Mouse (Mus musculus) heart, postnatal 10 days (tissue): ENCODE measurements around the gene Lamb1. TPM values are rescaled to one million over a fixed set of nuclear protein-coding genes. Genes with fewer than 3 reads are reported as not detected.

Experiments used
- DNase-seq, 2 experiments: peaks; one replicate each; pipeline ENCODE4 v3.0.0; 2021
- intact Hi-C: fragments of 180-260 bp; cut with DNase I; formaldehyde crosslinking; loops from one replicate; pipeline ENCODE4 v1.15.1; 2025
- total RNA-seq, 2 experiments: library from RNA; stranded (reverse); gene quantifications; 2 replicates each; pipeline ENCODE4 v1.2.3; 2021

The Lamb1 gene
- total RNA-seq, 2 experiments from 2014 or later = 250 to 255 TPM

DNA sequence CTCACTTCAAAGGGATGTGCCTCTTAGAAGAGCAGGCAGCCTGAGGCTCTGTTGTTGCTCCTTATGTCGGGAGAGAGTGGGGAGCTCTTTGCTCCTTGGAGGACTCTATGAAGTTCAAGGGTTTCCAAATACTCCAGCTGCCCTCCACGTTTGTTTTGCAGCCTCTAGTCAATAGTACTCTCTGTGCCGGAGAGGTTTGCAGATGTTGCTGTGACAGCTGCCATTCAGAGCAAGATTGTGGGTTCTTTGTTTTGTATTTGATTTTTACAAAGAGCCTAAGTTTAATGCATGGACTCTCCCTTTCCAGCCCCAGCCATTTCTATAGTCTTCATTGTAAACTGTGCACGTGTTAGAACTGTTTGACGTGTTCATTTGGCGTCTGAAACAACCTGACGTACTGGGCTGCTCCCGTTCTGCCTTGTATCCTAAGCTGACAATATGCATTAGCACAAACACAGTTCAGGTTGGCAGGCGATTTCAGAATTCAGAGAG, 16.1 kb downstream of the Lamb1 start:
- intact Hi-C loops = no loop called here
- DNase-seq = no peak

DNA sequence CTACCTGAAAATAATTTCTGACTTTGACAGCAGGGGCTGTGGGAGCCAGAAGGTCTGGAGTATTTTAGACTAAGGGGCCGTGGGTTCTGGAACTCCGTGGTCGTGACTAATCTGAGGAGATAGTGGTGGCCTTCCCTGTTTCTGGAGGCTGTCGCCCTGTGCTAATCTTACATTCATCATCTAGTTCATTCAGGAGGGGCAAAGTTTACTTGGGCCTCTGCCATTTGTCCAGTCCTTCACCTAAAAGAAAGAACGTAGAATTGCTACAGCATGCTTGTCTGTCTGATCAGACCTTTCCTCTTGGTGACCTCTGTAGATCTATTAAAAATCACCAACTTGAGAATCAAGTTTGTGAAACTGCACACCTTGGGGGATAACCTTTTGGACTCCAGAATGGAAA, 17.2 kb downstream of the Lamb1 start:
- intact Hi-C loops = no loop called here
- no peak for DNase-seq

DNA sequence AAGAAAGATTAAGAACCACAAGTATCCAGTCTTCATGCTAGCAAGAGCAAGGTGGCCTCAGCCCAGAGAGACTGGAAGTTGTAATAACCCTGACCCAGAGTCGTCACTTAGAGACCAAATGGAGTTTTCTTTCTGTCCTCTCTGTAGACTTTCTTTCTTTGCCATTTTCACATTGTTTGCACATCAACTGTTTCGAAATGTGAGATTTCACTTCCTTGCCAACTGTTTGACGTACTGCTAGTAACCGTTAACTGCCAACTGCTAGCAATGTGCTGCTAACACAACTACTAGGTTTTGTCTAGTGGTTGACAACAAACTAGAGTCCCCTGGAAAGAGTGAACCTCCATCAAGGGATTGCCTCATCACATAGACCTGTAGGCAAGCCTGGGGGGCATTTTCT, 18.1 kb downstream of the Lamb1 start:
- intact Hi-C loops = no loop called here
- no peak for DNase-seq

DNA sequence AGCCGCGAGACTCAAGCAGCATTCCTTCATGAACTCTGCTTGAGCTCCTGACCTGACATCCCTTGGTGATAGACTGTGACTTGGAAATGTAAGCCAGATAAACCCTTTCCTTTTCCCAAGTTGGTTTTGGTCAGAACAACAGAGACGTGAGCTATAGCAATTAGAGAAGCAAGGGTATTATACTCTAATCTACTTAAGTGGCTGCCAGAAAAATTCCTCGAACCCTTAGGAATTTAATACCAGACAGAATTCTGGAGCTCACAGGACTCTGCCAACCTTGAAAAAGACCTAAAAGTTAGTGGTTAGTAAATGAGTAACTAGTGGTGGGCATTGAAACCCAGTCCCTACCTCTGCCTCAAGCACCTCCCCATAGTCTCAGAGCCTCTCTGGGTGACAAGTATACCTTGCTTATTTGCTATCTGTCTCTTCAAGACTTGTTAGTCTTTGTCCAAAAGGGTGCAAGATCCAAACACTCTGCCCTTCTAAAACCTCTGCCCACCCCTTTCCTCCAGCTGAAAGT, 18.6 kb downstream of the Lamb1 start:
- no peak for DNase-seq
- intact Hi-C loops = no loop called here

DNA sequence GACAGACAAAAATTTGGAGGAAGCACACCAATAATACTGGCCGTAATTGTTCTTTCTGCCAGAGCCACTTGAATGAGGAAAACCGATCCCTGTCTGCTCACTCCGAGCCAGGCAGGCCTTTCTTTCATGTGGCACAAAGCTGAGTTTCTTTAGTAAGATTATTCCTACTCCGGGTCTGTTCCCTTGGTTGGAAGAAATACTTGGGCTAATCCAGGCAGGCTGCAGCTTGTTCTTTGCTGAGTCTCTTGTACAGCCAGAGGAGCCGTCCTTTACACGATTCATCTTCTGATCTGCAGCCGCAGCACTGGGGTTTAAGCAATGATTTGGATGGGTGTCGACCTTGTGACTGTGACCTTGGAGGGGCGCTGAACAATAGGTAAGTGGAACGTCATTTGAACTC, 24.0 kb downstream of the Lamb1 start:
- no peak for DNase-seq
- intact Hi-C loops = no loop called here

DNA sequence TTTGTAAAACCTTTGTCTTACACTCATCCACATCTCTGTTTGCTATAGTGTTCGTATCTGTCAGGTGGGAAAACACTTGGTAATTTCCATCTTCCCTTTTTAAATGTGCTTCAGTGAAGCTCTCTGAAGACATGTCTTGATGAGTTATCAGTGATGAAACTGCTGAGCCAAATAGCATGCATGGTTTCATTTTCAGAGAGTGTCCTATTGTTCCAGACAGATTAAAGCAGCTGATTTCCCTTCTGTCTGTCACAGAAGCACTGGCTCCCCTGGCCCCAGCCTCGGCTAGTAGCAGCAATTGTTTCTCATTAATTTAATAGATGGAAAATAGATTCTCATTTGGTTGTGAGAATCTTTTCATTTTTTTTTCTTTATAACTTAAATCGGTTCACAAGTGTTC, 25.9 kb downstream of the Lamb1 start:
- no peak for DNase-seq
- intact Hi-C loops = no loop called here

DNA sequence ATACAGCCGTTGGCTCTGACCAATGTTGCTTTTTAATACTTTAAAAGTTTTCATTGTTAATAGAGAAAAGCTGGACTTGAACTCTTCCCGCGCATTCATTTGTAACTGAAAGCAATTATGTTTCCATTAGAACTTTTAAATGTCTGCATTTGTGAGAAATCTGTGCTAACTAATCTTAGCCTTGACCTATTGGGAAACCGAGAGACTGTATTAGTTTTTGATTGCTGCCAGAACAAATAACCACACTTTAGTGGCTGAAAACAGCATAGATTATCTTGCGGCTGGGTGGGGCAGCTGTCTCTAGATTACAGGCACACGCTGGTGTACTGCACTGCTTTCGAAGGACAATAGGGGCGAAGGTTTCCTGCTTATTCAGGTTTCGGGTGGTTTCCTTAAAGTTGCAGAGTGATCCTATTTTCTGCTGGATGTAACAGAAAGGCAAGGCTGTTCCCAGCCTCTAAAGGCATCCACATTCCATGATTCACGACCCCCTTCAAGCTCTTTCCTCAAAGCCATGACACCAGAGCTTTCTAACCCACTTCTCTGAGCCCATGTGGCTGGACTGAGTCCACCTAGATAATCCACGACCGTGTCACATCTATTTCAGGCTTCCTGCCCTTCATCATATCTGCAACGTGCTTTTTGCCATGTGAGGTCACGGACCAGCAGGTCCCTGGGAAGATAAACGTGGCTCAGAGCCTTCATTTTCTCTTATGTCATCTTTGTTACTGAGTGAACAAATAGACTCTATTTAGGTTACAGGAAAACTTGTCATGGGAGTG, 28.5 kb downstream of the Lamb1 start:
- DNase-seq = peak; percentile 80 to 87
- intact Hi-C loops = no loop called here

DNA sequence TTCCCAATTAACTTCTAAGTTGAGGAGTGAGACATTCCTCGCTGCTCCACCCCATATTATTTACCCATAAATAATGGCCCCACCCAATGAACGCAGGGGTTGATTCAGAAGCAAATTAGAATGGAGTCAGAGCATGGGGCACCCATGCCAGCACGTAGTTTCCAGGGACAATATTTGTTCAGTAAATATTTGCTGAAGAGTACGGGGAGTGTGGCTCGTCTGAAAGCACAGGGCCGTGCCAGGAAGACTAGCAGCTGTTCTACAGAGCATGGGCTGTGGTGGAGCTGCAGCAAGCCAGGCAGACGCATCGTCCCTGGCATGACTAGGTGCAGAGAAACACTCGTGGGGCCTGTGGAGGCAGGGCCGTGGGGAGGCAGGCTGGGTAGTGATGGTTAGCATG, 29.5 kb downstream of the Lamb1 start:
- intact Hi-C loops = no loop called here
- DNase-seq = no peak

DNA sequence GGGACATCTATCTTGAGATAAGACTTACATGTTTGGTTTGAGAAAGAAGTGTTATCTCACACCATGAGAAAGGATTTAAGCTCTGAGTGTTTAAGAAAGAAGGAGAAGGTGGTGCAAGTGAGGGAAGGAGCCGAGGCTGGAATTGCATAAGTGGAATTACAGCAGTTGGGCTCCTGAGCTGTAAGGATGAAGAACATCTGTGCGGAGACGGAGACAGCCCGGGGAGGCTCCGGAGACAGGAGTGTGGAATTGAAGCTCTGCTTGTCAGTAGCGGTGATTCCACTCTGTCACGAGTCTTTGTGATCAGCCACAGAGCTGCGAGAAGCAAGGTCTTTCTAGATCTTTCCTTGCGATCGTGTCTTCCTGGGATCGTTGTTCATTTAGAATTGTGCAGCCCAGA, 30.0 kb downstream of the Lamb1 start:
- intact Hi-C loops = no loop called here
- DNase-seq = no peak

DNA sequence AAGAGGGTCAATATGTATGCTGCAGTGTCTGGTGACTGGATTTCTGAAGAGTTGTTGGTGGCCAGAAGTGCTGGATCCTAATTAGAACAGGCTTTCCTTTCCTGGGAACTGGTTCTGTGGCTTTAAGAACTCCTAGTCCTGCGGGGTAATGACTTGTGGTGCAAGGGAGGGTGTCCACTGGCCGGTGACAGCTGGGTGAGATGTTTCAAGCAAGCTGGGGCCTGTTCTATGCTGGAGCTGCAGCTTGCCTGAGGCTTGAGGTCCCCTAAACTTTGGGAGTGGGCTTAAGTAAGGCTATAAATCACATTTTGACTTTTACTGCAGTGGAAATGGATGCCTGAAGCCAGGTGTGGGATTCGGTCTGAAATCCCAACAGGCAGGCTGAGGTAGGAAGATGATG, 30.5 kb downstream of the Lamb1 start:
- no peak for DNase-seq
- intact Hi-C loops = no loop called here

DNA sequence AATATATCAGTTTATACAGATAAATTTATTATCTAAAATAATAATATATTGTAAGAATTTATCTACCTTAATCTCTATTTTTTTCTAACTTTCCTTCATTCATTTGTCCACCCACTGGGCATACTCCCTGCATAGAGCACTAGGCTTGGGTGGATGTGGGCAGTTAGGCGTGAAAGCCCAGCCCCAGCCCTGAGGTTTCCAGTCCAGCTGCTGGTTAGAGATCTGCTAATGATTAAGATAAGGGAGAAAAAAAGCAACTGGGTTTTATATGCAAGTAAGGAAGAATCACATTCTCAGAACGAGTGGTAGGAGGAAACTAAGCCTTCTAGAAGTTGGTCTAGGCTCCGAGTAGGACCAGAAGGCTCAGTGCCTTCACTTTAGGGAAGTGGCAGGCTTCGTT, 31.1 kb downstream of the Lamb1 start:
- intact Hi-C loops = no loop called here
- no peak for DNase-seq

DNA sequence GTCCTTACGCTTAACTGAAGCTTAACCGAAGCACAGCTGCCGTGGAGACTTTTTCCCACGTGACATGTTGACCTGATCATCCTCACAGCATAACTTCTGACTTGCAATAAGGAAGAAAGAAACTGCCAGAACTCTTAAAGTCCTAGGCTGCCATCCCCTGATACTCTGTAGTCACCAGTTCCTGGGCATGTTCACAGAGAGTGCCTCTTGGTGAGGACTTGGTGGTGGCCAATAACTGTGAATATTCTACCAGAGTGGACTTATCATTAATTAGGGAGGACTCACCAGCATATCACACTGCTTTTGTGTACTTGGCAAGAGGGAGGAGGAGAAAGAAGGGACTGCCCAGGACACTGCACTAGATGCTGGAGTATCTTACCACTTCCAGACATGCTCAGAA, 33.1 kb downstream of the Lamb1 start:
- intact Hi-C loops = no loop called here
- no peak for DNase-seq

DNA sequence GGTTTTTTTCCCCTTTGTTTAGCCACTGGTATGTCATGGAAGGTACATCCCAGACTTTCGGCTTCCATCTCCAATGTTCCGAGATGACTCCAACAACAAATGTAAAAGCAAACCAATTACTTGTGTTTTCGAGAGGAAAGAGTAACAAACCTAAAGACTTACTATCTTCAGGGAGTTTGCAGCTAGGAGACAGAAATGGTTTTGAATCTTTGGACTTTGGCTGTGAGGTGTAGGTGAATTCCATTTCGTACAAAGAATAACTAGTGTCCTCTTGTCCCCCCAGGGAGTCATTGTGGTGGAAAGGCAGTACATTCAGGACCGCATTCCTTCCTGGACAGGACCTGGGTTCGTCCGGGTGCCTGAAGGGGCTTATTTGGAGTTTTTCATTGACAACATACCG, 33.5 kb downstream of the Lamb1 start:
- intact Hi-C loops = no loop called here
- no peak for DNase-seq

DNA sequence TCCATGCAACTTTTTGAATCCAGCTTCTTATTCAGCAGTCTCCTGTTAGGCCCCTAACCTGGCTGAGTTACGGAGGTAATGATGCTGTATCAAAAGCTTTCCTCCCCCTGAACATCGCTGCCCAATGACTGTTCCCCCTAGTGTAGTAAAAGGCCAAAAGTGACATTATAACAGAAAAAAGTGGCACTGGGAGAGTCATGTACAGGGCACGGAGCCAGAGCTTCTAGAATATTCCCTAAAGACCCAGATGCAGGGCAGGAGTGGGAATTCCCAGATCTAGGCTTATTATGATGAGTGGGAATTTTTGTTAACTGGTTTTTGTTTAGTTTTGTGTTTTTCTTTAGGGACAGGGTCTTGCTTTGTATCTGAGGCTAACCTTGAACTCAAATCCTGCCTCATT, 34.1 kb downstream of the Lamb1 start:
- no peak for DNase-seq
- intact Hi-C loops = no loop called here

DNA sequence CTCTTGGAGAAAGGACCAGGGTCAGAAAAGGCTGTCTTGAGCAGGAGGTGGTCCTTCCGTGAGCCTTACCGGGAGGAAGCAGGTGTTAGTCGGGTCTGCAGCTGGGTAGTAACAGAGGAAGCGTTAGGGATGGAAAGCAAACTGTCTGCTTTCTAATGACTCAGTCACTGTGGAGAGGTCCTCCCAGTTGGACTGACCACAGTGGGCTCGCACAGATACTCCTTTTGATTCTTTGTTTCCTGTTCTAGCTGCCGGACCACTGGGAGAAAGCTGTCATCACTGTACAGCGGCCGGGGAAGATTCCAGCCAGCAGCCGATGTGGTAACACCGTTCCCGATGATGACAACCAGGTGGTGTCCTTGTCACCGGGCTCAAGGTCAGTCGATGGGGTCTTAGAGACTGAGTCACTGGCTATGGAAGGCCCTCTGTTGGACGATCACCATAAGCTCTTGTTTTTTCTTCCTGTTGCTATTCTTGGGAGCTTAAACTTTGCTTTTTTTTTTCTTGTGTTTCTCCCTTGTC, 34.7 kb downstream of the Lamb1 start:
- intact Hi-C loops = loop anchor here (5.0 kb wide), 1 partner anchor 32 kb away; the partner anchor contains the start of gene Lamb1
- DNase-seq = peak; percentile 75 to 79

DNA sequence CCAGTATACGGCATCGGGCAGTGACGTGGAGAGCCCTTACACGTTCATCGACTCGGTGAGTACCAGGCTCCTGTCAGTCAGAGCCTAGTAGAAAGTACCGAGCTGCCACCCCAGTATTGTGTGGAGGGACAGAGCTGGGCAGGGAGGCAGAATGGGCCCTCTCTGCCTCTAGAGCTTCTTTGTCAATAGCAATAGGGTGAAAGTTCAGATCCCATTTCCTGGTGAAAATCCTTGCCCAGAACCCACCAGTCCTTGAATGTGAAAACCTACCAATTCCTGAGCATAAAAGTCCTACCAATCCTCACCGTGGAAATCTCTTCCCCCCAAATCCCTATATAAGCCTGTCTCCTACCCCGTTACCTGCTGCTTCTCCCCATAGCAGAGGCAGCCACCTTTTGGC, 35.2 kb downstream of the Lamb1 start:
- intact Hi-C loops = loop anchor here (5.0 kb wide), 1 partner anchor 33 kb away; the partner anchor contains the start of gene Lamb1
- DNase-seq = no peak

DNA sequence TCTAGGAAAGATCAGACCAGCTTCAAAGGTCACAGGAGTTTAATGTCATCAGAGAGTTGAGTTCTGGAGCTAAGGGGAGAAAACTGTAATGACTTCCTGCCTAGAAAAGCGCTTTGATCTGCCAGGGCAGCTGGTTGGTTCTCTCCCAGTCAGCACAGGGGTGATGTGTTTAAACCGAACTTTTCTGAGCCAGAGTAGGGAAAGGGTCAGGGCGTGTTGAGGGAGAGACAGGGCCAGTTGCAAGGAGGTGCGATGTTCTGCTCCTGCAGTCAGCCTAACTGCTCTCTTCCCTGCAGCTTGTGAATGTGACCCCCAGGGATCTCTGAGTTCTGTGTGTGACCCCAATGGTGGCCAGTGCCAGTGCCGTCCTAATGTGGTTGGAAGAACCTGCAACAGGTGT, 37.2 kb downstream of the Lamb1 start:
- DNase-seq = no peak
- intact Hi-C loops = loop anchor here (5.0 kb wide), 1 partner anchor 35 kb away; the partner anchor contains the start of gene Lamb1

DNA sequence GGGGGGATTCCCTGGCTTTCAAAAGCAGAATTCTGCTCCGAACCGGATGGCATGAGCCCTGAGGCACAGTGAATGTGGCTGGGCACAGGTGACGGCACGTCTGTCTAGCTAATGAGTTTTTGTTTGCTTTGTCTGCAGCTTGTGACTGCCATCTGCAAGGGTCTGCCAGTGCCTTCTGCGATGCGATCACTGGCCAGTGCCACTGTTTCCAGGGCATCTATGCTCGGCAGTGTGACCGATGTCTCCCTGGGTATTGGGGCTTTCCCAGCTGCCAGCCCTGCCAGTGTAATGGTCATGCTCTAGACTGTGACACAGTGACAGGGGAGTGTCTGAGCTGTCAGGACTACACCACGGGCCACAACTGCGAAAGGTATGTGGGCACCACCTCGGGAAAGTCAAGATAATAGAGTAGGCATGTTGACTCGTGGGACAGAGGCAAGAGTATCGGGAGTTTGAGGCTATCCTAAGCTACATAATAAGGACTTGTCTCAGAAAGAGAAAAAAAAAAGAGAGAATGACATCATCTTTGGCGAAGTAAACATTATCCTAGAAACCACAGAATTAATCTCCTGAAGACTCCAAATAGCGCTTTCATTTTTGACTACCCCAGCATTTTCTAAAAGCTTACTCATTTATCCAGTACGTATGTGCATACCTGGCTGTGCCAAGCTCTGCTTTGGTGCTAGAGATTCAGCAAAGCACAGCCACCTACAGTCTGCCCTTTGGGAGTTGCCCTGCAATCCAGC, 37.9 kb downstream of the Lamb1 start:
- DNase-seq = no peak
- intact Hi-C loops = loop anchor here (5.0 kb wide), 1 partner anchor 36 kb away; the partner anchor contains the start of gene Lamb1

DNA sequence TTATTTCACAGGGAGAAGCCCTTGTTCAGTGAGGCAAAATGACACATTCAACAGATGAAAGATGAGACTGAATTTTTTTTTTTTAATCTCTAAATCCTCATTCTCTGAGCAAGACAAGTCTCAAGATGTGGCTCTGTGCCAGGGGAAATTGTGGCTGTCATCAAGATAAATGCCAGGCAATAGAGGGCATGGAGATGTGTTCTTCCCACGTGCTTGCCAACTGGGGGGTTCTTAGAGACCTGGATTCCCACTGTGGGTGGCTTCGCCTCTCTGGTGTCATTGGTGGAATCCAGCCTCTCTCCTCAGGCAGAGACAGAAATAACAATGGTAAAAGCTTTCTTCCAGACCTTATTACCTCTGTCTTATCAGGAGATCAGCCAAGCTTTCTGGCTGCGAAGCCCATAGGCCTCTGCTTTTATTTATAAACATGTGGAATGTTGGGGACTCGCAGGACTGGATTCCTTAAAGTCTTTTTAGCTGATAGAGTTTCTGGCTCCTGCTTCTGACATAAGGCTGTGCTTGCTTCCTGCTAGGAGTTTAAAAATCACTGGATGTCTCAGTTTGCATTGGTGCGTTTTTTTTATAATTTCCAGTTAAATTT, 41.1 kb downstream of the Lamb1 start:
- intact Hi-C loops = no loop called here
- no peak for DNase-seq

DNA sequence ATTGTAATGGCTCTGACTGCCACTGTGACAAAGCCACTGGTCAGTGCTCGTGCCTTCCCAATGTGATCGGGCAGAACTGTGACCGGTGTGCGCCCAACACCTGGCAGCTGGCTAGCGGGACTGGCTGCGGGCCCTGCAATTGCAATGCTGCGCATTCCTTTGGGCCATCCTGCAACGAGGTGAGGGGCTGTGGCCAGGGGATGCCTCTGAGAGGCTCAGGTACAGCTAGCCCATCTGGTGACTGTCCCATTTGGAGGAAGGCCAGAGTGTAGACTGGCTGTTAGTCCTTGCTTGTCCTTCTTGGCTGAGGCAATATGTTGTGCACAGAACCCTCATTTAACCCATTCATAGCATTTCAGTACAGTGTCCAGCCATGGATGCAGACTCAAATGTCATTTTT, 42.0 kb downstream of the Lamb1 start:
- peak; percentile 72 to 73 for DNase-seq
- intact Hi-C loops = no loop called here

DNA sequence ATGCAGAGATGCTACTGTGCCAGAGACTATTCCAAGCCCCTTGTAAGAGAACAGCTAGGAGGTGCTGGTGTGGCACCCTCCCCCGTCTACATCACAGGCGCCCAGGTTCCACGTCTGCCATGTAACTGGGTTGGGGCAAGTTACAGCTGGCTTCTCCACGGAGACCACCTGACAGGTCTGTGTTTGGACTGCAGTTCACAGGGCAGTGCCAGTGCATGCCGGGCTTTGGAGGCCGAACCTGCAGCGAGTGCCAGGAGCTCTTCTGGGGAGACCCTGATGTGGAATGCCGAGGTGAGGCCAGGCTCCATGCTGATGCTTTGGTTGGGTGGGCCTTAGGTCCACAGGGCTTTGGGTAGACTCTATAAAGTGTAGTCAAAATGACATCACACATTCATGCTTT, 42.7 kb downstream of the Lamb1 start:
- DNase-seq = no peak
- intact Hi-C loops = no loop called here
